Mouse (Mus musculus) kidney, adult 2 months (tissue): ENCODE data around the gene Pcnt. TPM values are rescaled to one million over a fixed set of nuclear protein-coding genes. Genes with fewer than 3 reads are reported as not detected.

ENCODE experiments used
- DNase-seq: peaks from one replicate; pipeline ENCODE4 v3.0.0; 2021
- H3K27ac ChIP-seq: fragments of 200-500 bp; 2 replicates; pipeline ENCODE4 v1.5.1; 2012; ENCODE audit warnings: low read depth, low read length, control low read depth, inconsistent platforms; ENCODE audit not compliant: insufficient read depth
- H3K27me3 ChIP-seq: fragments of 200-500 bp; replicated peaks from 2 replicates; pipeline ENCODE4 v1.6.1; 2012; ENCODE audit warnings: mild to moderate bottlenecking, moderate library complexity, low read length, inconsistent platforms; ENCODE audit not compliant: control insufficient read depth, insufficient read depth
- H3K36me3 ChIP-seq: fragments of 200-500 bp; 2 replicates; pipeline ENCODE4 v1.6.1; 2012; ENCODE audit warnings: mild to moderate bottlenecking, moderate library complexity, low read length, inconsistent platforms; ENCODE audit not compliant: control insufficient read depth, insufficient read depth
- H3K4me1 ChIP-seq: fragments of 200-500 bp; 2 replicates; pipeline ENCODE4 v1.6.1; 2011; ENCODE audit warnings: low read length; ENCODE audit not compliant: control insufficient read depth, insufficient read depth
- H3K4me3 ChIP-seq: fragments of 200-500 bp; 2 replicates; pipeline ENCODE4 v1.5.1; 2011; ENCODE audit warnings: mild to moderate bottlenecking, low read depth, low read length, control low read depth; ENCODE audit not compliant: insufficient read depth
- CTCF ChIP-seq: fragments of 200-500 bp; conservative IDR thresholded peaks from 2 replicates; pipeline ENCODE4 v1.5.1; 2011; ENCODE audit warnings: low read depth, mild to moderate bottlenecking, control low read depth, low read length, moderate library complexity, mixed read lengths; ENCODE audit not compliant: insufficient read depth, insufficient read length
- POLR2A ChIP-seq: fragments of 200-500 bp; IDR thresholded peaks from one replicate; pipeline ENCODE4 v1.6.1; 2011; ENCODE audit warnings: low read depth, low read length, control low read depth
- WGBS: fragments of 180-500 bp; shearing (Covaris S2); methylation state at CpG from one replicate; pipeline ENCODE4 v1.1.7; 2018; 5-methylcytosine and 5-hydroxymethylcytosine counted together
- polyA plus RNA-seq: library from polyadenylated mRNA; depleted of rRNA; stranded (reverse); fragments of >200 nt; gene quantifications from 2 replicates; pipeline ENCODE4 v1.2.3, GENCODE M21; 2012

Gene Pcnt
- polyA plus RNA-seq, 1 experiment = 14.6 TPM

GRCm38 (mm10) chr10:76363233-76363632, 79.4 kb downstream of the Pcnt start:
- 80% methylated on average over 3 of the region's 3 CpGs for WGBS
- no peak overlapping the region for H3K27ac ChIP-seq
- no peaks in the 10 kb centered on the region; the same call in 1 of the 2 replicates for H3K36me3 ChIP-seq
- TF ChIP-seq POLR2A (no peak), CTCF (no peak)
- no peaks in the 10 kb centered on the region for H3K27me3 ChIP-seq
- H3K4me3 ChIP-seq = no peak overlapping the region
- no peaks in the 10 kb centered on the region for H3K4me1 ChIP-seq
- no peak for DNase-seq

GRCm38 (mm10) chr10:76358468-76358867, 84.1 kb downstream of the Pcnt start:
- no peaks in the 10 kb centered on the region for H3K27me3 ChIP-seq
- DNase-seq = no peak
- H3K27ac ChIP-seq = no peak overlapping the region
- 72% methylated on average over 5 of the region's 5 CpGs for WGBS
- H3K4me3 ChIP-seq = no peak overlapping the region
- TF ChIP-seq CTCF (no peak), POLR2A (no peak)
- H3K4me1 ChIP-seq = no peaks in the 10 kb centered on the region
- no peaks in the 10 kb centered on the region for H3K36me3 ChIP-seq

GRCm38 (mm10) chr10:76357286-76357875, 85.2 kb downstream of the Pcnt start:
- Histone ChIP-seq H3K4me3 (no peak overlapping the region), H3K36me3 (peaks cover 1% of the 10 kb centered on the region; the same call in 1 of the 2 replicates), H3K27me3 (no peaks in the 10 kb centered on the region), H3K27ac (no peak overlapping the region), H3K4me1 (no peaks in the 10 kb centered on the region)
- DNase-seq = no peak
- 88% methylated on average over 8 of the region's 8 CpGs for WGBS
- TF ChIP-seq POLR2A (no peak), CTCF (no peak)

- 91% methylated on average over 12 of the region's 12 CpGs for WGBS
- no peak overlapping the region for H3K27ac ChIP-seq
- peaks cover 1% of the 10 kb centered on the region; the same call in 1 of the 2 replicates for H3K36me3 ChIP-seq
- H3K4me3 ChIP-seq = no peak overlapping the region
- no peak for TF ChIP-seq CTCF
- TF ChIP-seq POLR2A = no peak
- H3K4me1 ChIP-seq = no peaks in the 10 kb centered on the region
- H3K27me3 ChIP-seq = no peaks in the 10 kb centered on the region
- DNase-seq = no peak
Measured at GRCm38 (mm10) chr10:76354974-76355373, 87.6 kb downstream of the Pcnt start.

- Histone ChIP-seq H3K4me1 (no peaks in the 10 kb centered on the region), H3K4me3 (no peak overlapping the region), H3K36me3 (peaks cover 1% of the 10 kb centered on the region; the same call in 1 of the 2 replicates), H3K27ac (no peak overlapping the region), H3K27me3 (no peaks in the 10 kb centered on the region)
- no peak for DNase-seq
- WGBS = 95% methylated on average over 12 of the region's 12 CpGs
- TF ChIP-seq POLR2A (no peak), CTCF (no peak)
Measured at GRCm38 (mm10) chr10:76353986-76354385, 88.6 kb downstream of the Pcnt start.

GRCm38 (mm10) chr10:76351953-76352352, 90.6 kb downstream of the Pcnt start:
- Histone ChIP-seq H3K27me3 (no peaks in the 10 kb centered on the region), H3K4me1 (no peaks in the 10 kb centered on the region), H3K4me3 (no peak overlapping the region), H3K36me3 (peaks cover 1% of the 10 kb centered on the region; the same call in 1 of the 2 replicates), H3K27ac (no peak overlapping the region)
- TF ChIP-seq CTCF (no peak), POLR2A (no peak)
- DNase-seq = peak; percentile 15
- WGBS = 61% methylated on average over 7 of the region's 7 CpGs

- Histone ChIP-seq H3K27ac (0 out of 2 replicates have a peak overlapping the region, but pooled peaks have one; percentile 8), H3K36me3 (no peaks in the 10 kb centered on the region; the same call in 1 of the 2 replicates), H3K4me3 (no peak overlapping the region), H3K4me1 (no peaks in the 10 kb centered on the region), H3K27me3 (no peaks in the 10 kb centered on the region)
- DNase-seq = peak; percentile 57
- 6% methylated on average over 4 of the region's 4 CpGs for WGBS
- TF ChIP-seq CTCF (peak; percentile 50), POLR2A (no peak)
Measured at GRCm38 (mm10) chr10:76346589-76346988, 96.0 kb downstream of the Pcnt start.
